Mouse (Mus musculus) thymus, postnatal 0 days (tissue): Measurements from ENCODE around the gene Lama4. TPM values are rescaled to one million over a fixed set of nuclear protein-coding genes. Genes with fewer than 3 reads are reported as not detected.

Experiments
- DNase-seq: peaks from one replicate; pipeline ENCODE4 v3.0.0-alpha.2; 2015; ENCODE audit warnings: low spot score
- polyA plus RNA-seq: library from polyadenylated mRNA; unstranded; fragments of >200 nt; fragmentation: Nextera tagmentation; extraction: Ambion mirVana; gene quantifications from 2 replicates; pipeline ENCODE4 v1.2.1, GENCODE M21; 2015

Gene Lama4
- polyA plus RNA-seq, result 7.5 and 7.8 TPM in 2 replicates

DNA sequence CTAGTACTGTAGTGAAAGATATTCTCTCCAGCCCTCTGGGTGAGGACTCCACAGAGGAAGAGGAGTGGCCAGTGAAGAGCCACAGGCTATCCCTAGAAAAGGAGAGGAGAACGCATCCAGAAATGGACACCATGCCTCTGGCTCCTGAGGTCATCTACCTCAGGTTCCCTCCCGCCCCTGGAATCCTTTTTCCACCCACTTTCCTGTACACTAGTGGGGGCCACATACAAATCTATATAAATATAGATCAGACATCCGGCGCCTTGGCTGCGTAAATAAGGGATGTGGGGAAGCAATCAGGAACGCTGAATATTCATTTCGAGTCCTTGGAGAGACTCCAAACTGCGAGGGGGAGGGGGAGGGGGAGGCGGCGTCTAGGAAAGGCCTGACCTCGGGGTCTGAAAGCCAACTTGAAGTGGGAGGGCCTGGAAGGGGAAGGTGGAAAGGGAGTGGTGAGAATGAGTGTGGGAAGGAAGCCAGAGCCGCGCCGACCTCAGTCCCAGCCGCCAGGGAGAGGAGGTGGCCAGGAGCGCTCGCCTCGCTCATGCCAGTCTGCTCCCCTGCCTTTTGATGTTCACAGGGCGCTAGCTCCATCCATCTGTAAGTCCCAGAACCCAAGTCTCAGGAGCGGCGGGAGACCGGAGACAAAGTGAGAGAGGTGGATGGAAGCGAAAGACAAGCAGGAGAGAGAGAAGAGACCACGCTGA lies at the start of gene Lama4:
Gene Lama4 (plus strand): TSS at position 441 of the 707 bp plus-strand sequence.
- no peak for DNase-seq

DNA sequence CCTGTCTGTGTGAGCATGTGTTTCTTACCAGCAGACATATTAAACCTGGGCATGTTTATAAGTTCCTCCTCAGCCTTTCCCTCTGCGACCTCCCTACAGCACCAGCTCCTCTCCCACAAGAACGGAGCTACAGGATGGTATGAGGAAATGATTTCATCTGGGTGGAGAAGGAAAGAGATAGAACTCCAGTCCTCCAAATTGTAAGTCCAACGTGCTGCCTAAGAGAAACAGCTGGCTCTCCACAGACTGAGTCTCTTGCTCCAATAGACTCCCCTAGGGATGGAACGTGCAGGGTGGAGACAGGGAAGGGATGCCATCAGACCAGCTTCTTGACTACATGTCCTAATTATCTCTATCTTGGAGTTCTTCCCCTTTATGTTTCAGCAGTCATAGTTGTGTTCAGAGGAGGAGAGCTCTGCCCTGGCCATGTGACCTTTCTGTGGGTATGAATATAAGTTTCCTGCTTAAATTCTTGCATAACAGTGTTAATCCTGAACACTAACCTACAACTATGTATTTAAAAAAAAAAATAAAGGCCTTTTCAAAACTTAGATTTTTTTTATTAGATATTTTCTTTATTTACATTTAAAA lies 49.2 kb upstream of the Lama4 start:
- DNase-seq, result no peak

DNA sequence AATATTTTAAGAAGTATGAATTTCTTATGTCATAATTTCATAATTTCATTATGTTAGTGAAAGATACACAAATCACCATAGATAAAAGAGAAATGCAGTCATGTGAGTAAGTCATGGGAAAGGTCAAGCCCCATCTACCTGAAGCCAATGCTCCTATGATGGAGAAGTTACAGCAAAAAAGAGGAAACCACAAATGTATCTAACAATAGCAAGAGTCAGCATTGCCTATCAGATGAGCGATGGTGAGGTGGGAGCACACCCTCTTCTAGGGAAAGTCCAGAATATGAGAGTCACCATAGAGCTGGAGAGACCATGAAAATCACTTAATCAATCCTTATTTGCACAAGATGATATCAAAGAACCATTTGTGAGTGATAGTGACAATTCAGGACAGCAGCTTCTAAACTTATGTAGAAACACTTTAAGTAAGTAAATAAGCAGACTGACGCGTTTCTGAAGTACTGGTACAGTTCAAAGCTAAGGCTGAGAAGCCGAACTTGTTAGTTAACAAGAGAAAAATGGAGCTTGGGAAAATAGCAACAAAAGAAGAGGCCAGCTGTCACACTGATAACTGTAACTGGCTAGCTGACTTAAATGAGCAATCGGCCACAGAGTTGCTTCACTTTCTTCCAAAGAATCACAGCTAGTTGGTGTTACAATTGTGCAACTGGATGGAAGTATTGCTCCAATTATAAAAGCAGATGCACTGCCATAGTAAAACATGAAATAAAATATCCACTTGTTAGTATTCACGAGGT lies 36.2 kb upstream of the Lama4 start:
- no peak for DNase-seq

DNA sequence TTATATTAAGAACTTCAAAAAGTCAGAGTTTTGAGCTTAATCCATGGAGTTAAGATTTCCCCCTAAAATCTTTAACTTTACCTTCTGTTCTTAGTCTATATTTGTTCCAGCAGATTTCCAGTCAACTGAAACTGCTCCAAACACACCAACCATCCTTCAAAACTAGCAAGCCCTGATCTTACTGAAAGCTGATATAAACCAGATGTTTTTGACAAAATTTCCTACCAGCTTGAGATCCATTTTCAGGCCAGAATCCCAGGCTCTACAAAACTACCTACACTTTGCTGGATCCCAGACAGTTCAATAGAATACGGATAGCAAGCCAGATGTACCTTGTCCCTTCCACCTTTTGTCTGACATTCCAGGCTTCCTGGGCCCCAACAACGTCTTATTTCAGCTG lies 20.6 kb upstream of the Lama4 start:
- DNase-seq, result no peak

DNA sequence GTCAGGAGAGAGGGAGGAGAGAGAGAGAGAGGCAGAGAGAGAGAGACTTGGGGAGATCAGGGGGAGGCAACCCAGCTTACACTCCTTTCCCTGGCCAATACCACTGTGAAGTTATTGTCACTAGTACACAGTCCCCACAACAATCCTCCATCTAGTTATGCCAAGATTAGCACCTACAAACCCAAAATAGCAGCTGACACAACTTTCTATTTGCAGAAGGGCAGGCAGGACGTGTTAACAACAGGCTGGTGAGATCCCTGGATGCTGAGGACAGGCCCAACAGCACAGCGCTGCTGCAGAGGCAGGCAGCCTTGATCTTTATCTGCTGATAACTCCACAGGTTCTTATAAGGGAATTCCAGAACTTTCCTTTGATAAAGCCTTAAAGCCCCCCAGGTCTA lies 3.4 kb upstream of the Lama4 start:
- DNase-seq, result no peak

DNA sequence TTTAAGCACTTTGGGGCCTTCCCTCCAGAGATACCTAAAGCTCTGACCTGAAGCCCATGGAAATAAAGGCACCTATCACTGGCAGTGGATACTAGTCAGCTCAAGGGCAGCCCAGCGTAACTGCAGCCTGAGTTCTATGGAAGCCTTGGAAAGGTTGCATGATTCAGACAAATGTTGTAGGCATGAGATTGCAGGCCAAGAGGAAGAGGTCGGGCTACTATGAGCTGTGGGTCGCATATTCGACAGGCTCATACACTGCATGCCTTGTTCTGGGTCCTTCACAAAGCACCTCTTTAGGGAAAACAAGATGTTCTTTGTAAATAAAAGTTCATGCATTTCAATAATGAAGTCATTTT lies 618 bp upstream of the Lama4 start:
- no peak for DNase-seq

DNA sequence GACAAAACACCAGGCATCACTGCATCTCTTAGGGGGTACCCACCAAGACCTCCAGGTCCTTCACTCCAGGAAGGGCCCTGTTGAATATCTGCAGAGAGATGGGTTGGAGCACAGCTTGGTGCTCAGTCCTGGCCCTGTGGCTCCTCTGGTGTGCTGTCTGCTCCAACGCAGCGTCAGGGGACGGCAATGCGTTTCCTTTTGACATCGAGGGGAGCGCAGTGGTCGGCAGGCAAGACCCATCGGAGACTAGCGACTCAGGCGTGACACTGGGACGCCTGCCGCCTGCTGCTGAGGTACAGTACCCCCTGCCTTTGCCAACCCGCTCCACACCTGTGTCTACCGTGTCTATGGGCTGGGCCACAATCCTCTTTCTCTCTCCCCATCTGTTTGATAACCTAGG lies 542 bp downstream of the Lama4 start:
- peak; percentile 31 for DNase-seq

DNA sequence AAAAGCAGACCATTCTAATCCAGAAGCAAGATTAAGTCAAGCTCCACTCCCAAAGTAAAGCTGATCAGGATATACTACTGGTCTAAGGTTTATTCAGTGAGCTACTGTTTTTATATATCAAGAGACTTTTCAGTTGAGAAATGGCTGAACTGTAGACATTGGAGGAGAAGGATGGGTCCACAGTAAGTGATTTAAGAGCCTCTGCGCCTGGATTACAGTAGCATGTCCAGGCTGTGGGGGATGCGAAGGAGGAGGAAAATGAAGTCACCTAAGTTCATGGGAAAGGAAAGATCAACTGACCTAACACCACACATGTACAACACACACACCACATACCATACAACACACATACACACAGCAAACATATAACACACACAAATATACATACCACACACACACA lies 1.3 kb downstream of the Lama4 start:
- DNase-seq, result no peak

DNA sequence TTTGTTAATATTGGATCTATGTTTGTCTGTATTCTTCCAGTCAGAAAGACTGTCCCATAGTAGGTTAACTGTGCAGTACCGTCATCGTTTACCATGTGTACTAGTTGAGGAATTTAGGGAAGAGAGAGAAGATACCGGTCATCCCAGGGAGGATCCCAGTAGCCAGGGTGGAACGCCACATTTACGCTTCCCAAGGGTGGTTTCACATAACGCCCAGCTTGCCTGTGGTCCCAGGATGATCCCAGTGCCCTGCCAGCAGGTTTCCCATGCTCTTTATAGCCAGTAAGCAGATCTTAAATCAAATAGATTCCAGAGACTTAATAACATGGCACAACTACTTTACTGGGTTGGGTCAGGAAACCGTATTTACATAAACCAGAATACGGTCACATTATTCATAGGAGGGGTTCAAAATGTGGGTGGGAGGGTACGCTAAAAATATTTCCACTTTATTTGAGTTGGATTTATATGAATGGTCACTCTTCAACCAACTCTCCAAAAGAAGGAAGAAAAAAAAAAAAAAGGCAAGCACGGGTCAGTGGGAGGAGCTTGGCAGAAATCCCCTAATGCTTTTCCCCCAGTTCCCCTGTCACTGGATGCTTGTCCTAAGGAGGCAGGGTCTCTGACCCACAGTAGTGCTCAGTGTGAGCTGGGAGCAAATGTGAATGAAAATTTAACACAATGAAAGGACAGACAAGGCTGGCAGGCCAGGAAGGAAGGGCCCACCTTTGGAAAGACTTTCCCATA lies 3.2 kb downstream of the Lama4 start:
- DNase-seq, result no peak

DNA sequence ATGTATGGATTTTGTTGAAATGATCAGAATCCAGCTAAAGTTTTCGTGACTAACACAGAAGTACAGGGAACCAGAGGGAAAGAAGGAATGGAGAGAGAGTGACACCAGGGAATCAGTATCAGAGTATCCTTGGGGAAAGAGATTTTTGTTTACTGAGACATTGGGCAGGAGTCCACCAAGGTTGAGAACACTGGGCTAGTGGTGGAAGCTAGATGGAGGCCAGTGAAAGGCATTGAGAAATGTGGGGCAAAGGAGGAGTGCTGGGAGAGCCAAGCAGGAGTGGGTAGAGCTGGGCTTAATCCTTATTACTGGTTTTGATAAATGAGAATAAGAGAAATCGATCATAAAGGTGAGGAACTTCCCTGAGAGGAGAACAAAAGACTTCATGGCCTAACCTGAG lies 4.2 kb downstream of the Lama4 start:
- DNase-seq, result no peak

DNA sequence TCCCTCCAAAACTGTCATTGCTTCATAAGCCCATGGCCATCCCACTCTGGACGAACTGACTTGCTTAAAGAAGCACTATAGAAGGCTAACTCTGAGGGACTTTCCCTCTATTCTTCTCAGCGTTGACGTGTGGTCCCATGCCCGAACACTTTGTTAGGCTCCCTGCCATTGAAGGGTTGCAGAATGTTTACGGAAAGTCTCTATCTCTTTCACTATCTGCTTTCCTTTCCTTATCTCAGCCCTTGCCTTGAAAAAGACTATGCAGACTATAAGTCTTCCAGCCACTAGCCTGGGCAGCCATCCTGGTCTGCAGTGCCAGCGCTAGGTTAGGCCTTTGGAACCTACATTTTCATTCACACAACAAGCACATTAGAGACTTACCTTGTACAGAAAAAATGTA lies 4.7 kb downstream of the Lama4 start:
- no peak for DNase-seq

DNA sequence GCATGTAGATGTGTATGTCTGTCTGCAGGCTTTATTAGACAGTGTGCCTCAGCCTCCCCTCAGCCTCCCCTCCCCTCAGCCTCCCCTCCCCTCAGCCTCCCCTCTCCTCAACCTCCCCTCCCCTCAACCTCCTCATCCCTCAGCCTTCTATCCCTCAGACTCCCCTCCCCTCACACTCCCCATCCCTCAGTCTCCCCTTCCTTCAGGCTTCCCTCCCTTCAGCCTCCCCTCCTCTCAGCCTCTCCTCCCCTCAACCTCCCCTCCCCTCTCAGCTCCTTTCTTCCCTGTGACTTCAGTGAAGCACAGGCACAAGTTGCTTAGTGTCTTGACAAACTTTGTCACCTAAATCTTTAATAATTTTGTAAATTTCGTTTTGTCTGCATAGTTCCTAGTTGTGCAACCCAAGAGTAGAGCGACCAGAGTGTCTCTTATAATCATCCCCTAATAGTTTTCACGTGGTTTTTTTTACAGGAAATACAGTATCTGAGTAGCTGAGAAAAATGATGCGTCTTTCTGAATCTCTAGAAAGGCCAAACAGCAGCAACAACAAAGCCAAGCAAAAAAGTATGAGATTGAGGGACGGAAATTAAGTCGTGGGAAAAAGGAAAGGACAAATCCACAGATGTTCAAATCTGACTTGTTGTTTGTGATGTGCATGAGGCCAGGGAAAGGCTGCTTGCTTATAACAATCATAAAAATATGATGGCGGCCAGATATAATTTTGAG lies 7.1 kb downstream of the Lama4 start:
- DNase-seq, result no peak

DNA sequence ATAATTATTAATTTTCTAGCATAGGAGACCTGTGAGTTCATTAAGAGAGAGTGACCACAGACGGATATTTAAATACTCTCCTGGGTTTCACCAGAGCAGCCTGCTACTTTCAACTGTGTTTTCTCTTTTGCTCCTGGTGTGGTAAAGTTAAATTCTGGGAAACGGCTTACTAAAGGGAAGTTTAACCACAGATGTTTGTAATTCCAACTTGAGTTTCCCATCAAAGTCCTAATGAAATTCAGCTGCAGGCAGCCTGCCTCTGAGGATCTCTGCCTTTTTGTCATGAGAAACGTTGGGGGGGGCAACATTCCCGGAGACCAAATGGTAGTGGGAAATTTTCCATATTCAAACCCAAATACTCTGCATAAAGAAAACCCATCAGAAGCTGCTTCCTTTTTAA lies 7.7 kb downstream of the Lama4 start:
- no peak for DNase-seq

DNA sequence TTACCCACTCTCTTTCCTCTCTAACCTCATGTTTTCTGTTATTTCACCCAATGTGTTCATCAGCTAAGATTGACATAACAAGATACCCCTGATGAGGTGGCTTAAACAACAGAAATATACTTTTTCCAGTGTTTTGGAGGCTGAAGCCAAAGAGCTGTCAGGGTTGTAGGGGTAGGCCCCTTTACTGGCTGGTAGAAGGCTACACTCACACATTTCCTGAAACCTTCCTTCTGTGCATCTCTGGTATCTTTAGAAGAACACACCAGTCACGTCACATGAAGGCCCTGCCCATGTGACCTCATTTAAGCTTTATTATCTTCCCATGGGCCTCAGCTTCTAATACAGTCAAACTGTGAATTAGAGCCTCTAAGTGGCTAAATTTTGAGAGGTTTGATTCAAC lies 12.9 kb downstream of the Lama4 start:
- DNase-seq, result no peak

DNA sequence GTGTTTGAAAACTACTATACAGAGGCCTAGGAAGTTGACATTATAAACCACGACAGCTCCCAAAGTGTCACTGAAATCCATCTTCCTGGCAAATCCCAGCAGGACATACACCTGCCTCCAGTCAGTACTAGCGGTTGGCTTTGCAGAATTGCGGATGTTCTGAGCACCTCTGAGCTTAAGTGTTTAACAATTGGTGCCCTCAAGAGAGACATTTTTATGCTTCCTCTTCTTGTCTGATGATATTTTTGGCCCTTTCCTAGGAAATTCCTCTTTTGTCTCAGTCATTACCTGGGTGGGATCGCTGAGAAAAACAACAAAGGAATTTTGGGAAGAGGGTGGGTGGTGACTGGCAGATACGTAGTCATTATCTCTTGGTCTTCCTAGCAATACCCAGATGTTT lies 14.4 kb downstream of the Lama4 start:
- DNase-seq, result no peak

DNA sequence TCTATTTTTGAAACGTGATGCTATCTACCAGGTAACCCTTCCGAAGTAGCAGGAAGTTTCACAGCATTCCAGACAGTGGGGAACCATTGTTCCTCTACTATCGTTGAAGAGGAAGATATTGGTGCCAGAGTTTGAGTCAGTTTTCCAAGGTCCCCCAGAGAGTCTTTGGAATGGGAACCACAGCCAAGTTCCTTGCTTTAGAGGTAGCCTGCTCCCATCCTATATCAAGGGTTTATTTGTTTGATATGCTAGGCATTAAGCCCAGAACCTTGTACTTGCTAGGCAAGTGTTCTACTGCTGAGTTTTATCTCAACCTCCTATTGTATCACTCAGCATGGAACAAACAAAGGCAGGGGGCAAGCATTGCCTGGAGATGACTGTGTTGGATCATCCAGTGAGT lies 15.7 kb downstream of the Lama4 start:
- no peak for DNase-seq

DNA sequence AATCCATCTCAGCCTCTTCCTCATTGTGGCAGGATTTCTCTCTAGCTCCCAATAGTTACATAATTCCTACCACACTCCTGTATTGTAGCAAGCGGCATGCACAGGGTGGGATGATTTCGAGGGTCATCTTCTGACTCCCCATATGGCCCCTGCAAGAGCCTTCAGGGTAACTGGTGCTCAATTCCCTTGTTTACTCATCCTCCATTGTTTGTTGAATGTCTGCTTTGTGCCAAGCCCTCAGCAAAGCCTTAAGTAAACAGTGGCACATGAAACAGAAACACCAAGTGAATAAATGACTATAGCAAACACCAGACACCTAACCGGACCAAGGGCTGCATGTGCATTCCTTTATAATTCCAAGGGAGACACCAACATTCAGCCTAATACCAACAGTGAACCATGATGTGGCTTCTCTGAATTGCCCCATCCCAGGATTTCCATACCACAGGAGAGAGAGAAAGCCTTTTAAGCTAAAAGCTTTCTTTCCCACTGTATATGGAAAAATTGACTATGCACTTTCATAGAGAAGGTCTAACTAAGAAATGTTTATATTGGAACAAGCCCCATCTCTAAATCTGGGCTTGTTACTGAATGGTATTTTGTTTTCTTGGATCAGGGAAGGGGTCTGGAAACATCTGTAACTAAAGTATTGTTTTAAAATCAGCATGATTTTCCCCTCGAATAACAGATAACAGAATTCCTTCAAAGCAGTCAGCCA lies 19.2 kb downstream of the Lama4 start:
- no peak for DNase-seq

DNA sequence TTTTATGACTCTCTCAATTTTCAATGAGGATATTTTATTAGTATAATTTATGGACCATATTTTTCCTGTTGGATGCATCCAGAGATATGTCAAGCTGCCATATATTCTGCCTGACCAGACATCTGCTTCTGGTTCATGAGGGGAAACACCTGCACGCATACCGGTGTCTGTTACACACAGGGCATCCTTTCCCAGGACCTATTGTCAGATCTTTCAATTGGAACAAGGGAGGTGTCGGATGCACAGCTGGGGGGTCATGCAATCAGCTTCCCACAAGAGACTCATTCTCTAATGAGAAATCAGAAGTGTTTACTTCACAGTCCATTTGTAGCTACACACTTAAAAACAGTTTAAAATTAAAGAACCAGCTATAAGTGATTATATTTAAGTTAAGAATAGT lies 20.7 kb downstream of the Lama4 start:
- DNase-seq, result no peak

DNA sequence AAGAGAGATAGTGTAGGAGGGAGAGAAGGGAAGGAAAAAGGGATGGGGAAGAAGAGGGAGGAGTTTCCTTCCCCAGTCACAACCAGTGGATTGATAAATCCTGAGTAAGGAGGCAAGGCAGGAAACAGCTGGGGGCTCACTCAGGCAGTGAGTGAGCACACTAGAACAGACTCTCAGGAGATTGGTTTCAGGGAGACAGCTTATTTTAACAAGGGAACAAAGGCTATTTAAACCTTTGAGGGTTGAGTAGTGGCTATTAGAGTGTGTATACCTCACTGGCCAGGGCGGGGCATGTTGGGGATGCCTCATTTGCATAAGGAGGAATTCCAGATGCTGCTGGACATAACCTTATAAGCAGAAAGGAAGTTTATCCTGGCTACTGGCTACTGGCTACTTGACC lies 27.5 kb downstream of the Lama4 start:
- no peak for DNase-seq

DNA sequence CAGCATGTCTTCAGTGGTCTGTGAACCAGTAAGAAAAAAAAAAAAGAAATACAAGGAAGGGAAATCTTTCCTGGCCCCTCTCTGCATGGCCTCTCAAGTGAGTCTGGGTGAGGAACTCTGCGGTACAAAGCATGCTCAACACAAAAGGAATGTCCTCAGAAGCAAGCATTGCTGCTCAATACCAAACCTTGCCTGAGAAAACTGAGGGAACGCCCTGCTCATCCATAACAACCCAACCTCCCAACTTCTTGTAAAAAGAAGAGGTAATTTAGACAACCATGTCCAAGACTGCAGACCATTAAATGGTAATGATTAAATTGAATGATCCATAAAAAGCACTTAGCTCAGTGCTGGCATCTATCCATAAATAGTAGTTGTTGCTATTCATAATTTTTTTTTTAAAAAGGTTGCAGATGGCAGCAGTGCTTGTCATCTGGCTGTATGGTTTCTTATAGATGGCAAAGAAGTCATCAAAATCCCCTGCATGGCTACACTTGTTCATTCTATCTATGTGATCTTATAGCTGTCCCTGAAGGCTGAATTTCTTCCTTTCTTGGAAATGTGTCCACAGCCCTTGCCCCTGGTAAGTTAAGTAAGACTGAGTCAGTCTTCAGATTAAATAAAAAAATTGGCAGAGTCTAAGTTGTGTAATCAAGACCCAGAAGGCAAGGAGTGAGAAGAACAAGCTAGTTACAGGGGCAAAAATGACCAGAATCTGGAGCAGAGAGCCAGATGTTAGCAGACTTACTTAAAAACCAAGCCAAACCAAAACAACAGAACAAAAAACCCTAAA lies 28.5 kb downstream of the Lama4 start:
- DNase-seq, result no peak
